Mouse (Mus musculus): ENCODE measurements around the gene 3110021N24Rik.
"Not testable (repeated sequence)": the region's sequence is repeated elsewhere in the genome, so short reads cannot be mapped to it uniquely, and the experiment has no call there.

Gene 3110021N24Rik

DNA sequence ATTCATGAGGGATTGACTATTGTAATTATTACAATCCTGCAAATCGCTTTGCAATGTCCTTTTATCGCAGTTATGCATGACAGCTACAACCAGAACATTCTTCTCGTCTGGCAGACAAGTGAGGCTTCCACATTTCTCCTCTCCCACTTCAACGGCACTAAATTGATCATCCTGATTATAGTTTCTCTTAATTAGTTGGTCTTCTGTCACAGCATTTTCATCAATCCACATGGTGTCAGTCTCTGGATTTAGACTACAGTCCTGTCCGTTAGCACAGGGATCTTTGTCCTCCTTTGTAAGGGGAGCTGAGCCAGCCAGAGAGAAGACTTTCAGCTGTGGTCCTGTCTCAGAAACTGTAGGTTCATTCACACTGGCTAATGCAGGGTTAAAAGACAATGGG, at the start of gene 3110021N24Rik:
Gene 3110021N24Rik (plus strand): TSS at position 301 of the 400 bp plus-strand sequence.
- no peak for DNase-seq (ENCODE audit: extremely low read depth, low read depth, low spot score)

GRCm38 (mm10) chr4:108686156-108686555, 33.3 kb upstream of the 3110021N24Rik start:
- no peak for DNase-seq (ENCODE audit: extremely low read depth, low read depth, low spot score)

DNA sequence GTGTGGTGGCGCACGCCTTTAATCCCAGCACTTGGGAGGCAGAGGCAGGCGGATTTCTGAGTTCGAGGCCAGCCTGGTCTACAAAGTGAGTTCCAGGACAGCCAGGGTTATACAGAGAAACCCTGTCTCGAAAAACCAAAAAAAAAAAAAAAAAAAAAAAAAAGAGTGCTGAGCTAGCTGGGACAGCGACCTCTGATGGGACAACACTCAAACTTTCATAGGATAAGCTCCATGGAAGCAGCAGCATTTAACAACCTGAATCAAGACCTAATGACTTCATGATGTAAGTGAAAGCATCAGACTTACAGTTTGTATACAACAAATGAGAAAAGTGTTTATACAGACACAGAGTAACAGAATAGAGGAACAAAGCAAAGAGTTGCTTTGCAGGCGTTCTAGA, 32.4 kb upstream of the 3110021N24Rik start:
- DNase-seq (ENCODE audit: extremely low read depth, low read depth, low spot score) = not testable (repeated sequence)

- DNase-seq (ENCODE audit: extremely low read depth, low read depth, low spot score) = no peak
These were observed 29.0 kb upstream of the 3110021N24Rik start for GRCm38 (mm10) chr4:108690479-108690878.

DNA sequence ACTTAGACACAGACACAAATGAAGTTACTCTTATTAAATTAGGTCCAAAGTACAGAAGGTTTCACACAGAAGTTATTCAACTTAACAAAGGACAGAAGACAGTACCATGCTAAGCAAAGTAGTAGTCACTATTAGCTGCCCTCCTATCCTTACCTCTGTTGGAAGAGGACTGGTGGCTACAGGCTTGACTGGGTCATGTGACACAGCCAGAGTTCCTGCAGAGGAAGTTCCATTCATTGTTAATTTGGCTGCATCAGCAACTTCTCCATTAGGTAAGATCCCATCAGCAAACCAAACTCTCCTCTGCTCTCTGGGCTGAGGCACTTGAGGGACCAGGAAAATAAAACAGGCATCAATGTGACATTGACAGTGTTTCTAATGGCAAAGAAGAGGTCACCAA, 28.0 kb upstream of the 3110021N24Rik start:
- no peak for DNase-seq (ENCODE audit: extremely low read depth, low read depth, low spot score)

- no peak for DNase-seq (ENCODE audit: extremely low read depth, low read depth, low spot score)
These were observed 22.5 kb upstream of the 3110021N24Rik start for GRCm38 (mm10) chr4:108696934-108697333.

GRCm38 (mm10) chr4:108708209-108708608, 11.2 kb upstream of the 3110021N24Rik start:
- no peak for DNase-seq (ENCODE audit: extremely low read depth, low read depth, low spot score)

DNA sequence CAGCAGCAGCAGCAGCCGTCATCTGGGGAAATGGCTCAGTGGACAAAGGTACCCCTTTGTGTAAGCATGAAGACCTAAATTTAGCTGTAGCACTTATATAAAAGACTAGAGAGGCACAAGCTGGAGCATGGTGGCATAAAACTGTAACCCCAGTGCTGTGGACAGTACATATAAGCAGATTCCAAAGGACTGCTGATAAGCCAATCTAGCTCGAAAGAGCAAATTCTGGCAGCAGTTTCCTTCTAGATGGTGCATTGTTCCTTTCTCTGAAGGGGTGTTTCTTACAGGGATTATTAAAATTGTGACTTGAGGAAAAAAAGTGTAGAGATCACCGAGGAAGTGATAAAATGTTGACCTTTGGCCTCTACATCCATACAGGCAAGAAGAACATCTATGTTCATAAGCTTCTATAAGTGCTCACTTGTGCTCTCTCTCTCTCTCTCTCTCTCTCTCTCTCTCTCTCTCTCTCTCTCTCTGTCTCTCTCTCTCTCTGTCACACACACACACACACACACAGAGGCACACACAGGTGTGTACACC, 1.9 kb downstream of the 3110021N24Rik start:
- DNase-seq (ENCODE audit: extremely low read depth, low read depth, low spot score) = no peak

DNA sequence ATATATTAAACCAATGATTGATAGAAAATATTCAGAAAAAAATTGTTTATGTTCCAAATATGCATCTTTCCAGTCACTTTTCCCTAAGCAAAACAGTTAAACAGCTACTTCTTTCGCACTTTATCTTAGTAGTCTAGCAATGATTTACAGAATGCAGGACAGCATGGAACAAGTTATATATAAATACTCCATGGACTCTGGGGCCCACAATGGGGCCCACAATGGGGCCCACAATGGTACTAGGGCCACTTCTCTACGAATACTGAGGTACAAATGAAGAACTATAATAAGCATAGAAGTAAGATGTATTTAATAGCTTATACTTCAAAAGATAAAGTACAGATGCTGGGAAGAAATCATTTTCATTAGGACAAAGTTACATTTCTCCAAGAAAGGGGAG, 4.7 kb downstream of the 3110021N24Rik start:
- no peak for DNase-seq (ENCODE audit: extremely low read depth, low read depth, low spot score)

- DNase-seq (ENCODE audit: extremely low read depth, low read depth, low spot score) = no peak
These were observed 11.0 kb downstream of the 3110021N24Rik start for GRCm38 (mm10) chr4:108730450-108730849.

GRCm38 (mm10) chr4:108731582-108731981, 12.1 kb downstream of the 3110021N24Rik start:
- no peak for DNase-seq (ENCODE audit: extremely low read depth, low read depth, low spot score)

DNA sequence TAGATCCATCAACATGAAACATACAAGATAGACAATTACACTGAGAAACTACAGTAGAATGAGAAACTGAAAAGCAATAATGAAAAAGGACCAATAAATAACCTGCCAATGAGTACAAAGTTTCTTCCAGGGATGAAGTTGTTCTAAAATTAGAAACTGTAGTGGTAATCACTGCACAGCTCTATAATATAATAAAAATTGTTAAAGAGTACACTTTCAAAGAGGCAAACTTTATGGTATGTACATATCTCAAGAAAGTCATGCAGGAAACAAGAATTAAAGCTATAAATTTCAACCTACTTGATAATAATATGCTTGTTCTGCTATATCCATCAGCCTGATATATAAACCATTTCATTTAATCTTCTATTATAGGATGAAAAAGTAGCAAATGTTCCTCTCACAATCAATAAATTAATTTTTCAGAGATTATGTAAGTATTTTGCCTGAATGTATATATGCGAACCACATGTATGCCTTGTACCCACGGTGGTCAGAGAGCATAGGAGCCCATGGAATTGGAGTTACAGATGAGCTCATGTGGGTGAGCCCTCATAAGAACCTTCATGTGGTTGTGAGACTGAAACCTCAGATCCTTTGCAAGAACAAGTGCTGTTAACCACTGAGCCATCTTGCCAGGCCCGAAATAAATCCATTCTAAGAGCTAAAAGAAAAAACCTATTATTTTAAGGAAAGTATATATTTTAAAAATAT, 26.9 kb downstream of the 3110021N24Rik start:
- DNase-seq (ENCODE audit: extremely low read depth, low read depth, low spot score) = no peak

GRCm38 (mm10) chr4:108759583-108759982, 40.1 kb downstream of the 3110021N24Rik start:
- DNase-seq (ENCODE audit: extremely low read depth, low read depth, low spot score) = no peak

DNA sequence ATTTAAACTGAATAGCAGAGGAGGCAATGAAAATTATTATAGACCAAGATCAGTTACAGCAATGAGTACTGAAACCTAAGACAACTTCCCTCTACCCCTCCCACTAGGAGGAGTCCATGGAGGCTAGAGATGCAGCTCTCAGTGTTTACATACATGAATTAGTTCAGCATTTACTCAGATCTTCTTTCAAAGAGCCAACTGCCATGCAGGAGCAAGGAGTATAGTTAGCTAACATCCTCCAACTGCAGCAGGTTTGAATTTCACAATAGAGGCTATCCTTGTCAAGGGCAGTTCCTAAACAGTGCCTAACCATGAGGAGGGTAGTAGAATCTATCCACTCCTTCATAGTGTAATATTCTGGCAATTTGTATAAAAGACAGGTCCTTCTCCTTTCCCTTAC, 49.1 kb downstream of the 3110021N24Rik start:
- DNase-seq (ENCODE audit: extremely low read depth, low read depth, low spot score) = no peak

- DNase-seq (ENCODE audit: extremely low read depth, low read depth, low spot score) = no peak
These were observed 60.3 kb downstream of the 3110021N24Rik start for GRCm38 (mm10) chr4:108779763-108780056.

- DNase-seq (ENCODE audit: extremely low read depth, low read depth, low spot score) = no peak
These were observed 60.8 kb downstream of the 3110021N24Rik start, which contains the start of gene Zfyve9 for GRCm38 (mm10) chr4:108780057-108780863. TSS of gene Zfyve9 (minus strand) at chr4:108780798.

- no peak for DNase-seq (ENCODE audit: extremely low read depth, low read depth, low spot score)
These were observed 61.4 kb downstream of the 3110021N24Rik start for GRCm38 (mm10) chr4:108780864-108781205.

DNA sequence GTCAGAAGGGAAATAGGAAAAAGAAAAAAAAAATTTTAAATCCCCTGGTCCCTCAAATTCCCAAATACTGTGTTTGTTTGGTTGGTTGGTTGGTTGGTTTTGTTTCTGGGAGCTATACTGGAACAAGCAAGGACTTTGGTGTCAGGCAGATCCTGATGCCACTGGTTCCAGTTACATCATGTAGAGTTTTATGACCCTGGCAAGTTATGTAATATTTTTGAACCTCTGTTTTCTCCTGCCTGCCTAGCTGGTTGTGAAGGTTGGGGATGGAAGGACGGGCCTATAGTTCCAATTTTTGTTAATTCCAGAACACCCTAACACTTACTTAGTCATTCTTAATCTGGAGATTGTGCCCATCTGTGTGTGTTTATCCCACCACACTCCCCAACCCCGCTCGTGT, 62.1 kb downstream of the 3110021N24Rik start:
- peak; percentile 14 for DNase-seq (ENCODE audit: extremely low read depth, low read depth, low spot score)

GRCm38 (mm10) chr4:108782421-108783085, 63.1 kb downstream of the 3110021N24Rik start:
- DNase-seq (ENCODE audit: extremely low read depth, low read depth, low spot score) = no peak

GRCm38 (mm10) chr4:108789258-108789936, 69.9 kb downstream of the 3110021N24Rik start:
- DNase-seq (ENCODE audit: extremely low read depth, low read depth, low spot score) = no peak

DNA sequence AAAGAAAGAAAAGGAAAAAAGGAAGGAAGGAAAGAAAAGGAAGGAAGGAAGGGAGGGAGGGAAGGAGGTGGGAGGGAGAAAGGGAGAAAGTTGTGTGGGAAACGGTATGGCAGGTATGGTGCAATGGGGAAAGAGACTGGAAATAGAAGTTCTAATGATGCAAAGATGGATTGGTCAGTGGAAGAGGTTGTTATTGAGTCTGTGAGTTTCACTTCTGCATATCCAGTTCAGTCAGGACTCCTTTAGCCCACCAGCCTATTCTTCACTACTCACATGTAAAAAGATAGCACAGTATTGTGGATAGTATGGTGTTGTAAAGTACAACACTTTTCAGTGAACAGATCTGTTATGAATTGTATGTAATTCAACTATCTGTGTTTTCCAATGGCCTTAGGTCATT, 71.1 kb downstream of the 3110021N24Rik start:
- DNase-seq (ENCODE audit: extremely low read depth, low read depth, low spot score) = no peak
